Mouse (Mus musculus): ENCODE measurements at regions not wholly inside any gene's neighbourhood (a gene's known extent, or its start where the extent isn't known, plus 50 kb on each side); places are given as distances from the start of the nearest gene placed in this dataset.

DNA sequence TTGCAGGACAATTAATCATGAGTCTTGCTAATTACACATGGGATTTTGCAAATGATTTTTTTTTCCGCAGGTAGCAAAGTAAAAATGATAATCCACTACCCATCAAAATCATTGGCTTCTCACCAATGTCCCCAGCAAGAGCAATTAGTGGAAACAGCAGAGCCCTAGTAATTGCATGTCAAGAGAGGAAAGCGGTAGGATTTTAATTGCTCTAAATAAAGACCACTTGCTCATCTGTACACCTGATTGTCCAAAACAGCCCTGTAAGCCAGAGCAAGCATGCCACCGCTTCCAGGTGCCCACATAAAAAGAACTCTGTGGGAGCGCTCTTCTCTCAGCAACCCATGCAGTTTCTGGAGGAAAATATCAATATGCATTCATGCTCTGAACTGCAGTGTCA lies 306.5 kb upstream of the Hnrnpa3 start:
- DNase-seq: no peak

DNA sequence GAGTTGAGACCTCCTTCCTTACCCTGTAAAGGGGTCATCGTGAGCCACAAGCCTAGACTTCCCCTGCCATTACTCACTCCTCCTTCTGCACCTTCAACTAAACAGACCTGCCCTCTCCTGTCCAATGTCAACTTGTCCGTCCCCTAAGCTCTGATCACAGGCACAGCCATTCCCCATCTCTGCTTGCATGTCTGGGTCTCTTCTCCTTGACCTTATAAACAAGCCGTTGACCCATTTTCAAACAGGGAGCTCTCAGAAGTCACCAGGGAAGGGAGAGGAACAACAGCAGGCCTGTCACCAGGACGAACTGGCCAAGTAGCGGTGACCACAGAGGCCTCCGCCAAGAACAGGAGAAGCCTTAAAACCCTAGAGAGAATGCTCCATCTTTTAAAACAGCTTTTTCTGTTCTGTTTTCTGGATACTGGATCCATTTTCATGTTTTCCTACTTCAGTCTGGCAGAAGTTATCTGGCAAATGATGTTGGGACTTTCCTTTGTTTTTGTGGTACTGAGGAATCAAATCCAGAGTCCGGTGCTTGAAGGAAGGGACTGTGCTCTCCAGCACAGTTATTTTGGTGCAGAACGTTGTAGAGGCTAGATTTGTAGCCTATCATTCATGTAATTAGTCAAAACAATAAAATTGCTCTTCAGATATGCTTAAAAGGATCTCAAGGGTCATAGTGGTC lies 302.2 kb upstream of the Hnrnpa3 start:
- no peak for DNase-seq

DNA sequence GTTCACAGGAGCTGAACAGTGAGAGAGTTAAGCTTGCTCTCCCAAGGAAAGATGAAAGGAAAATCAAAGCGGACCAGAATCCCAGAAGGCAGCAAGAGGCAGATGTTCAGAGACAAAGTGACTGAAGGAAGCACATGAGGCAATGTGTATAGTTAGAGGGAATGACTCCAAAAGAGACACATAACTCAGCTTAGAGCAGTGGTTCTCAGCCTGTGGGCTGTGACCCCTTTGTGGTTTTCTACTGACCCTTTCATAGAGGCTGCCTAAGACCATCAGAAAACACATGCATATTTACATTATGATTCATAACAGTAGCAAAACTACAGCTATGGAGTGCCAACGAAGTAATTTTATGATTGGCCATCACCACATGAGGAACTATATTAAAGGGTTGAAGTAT lies 301.5 kb upstream of the Hnrnpa3 start:
- DNase-seq: no peak

DNA sequence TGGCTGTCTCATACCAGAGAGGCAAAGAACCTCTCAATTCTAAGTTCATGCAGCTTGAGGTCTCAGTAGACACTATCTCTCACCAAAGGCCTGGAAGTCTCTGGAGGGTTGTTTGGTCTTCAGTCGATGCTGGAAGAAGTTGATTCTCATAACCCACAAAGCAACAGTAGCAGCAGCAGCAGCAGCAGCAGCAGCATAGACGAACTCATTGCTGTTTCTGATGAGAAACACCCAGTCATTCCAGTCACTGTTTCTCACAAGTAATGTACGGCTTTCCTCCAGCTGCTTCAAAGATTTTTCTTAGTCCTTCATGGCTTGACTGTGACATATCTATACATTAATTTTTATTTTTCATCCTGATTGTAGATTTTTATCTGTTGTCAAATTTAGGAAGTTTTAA lies 298.1 kb upstream of the Hnrnpa3 start:
- no peak for DNase-seq

DNA sequence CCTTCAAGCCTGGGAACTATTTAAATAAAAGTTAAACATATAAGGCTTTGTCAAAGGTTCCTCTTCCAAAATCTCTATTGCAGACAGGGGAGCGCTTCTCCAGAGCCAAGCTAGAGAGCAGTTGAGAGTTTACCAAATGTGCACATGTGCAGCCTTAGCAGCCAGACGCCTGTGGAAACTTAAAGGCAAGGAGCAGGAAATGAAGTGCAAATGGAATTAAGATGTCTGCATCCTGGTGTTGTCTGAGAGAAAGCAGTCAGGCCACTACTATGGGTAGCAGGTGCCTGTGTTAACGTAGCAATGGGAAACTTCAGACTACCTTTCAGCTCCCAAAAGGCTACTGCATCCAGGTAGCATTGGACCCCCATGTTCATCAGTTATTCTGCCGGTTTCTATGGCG lies 282.4 kb upstream of the Hnrnpa3 start:
- DNase-seq: no peak

DNA sequence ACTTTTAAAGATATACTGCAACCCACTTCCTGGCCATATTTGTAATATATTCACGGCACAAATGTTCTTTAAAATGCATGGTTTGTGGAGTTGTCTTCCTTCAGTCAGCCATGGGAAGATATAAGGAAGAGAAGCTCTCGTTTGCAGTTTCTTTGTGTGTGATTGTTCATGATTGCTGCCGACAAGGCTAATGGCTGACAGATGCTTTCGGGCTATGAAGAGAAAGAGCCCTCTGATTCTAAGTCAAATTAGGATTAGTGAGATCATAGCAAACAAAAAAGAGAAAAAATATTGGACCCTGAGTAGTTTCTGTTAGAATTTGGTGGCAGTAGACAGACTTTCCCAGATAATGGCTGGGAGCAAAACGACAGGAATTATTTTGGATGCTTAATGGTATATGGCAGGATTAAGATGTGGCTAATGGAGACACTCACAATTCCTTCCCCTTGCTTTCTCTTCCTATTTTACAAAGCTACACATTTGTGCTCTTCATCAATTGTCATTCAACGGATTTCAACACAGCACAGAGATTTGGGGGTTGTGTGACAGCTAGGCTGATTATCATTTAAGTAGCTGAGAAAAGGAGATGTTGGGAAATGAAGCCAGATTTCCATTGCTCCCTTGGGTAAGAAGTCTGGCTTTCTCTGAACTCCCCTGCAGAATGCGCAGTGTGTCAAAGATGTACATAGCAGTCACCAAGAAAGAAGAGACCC lies 273.4 kb upstream of the Hnrnpa3 start:
- no peak for DNase-seq

DNA sequence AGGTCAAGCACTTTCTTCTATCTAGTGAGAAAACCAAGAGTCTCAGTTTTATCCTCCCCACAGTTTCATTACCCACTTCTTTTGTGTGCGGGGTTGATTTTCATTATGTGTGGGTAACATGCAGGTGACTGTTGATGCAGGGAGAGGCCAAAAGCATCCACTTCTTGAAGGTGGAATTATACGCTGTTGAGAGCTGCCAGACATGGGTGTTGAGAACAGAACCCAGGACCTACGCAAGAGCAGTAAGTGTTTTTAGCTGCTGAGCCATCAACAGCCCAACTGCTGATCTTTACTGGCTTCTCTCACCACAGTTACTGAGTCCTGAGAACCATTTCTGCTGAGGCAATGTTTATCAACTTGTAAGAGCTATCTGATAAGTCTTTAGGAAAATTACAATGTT lies 272.4 kb upstream of the Hnrnpa3 start:
- no peak for DNase-seq

DNA sequence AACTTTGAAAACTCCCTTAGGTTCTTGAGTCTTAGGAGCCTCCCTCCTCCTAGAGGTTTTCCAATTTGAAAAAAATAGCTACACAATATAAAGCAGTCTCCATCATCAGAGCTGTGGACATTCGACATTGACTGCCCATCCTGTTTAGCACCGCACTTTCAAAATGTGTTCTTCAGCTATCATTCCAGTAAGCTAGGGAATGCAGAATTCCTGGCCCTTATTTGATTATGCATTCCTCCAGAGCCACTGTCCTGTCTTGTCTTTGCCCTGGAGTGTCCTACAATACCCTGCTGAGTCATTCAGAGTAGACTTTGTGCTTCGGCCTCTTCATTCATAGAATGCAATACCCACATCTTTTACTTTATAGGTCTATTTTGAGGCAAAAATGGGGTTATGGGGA lies 267.0 kb upstream of the Hnrnpa3 start:
- DNase-seq: no peak

DNA sequence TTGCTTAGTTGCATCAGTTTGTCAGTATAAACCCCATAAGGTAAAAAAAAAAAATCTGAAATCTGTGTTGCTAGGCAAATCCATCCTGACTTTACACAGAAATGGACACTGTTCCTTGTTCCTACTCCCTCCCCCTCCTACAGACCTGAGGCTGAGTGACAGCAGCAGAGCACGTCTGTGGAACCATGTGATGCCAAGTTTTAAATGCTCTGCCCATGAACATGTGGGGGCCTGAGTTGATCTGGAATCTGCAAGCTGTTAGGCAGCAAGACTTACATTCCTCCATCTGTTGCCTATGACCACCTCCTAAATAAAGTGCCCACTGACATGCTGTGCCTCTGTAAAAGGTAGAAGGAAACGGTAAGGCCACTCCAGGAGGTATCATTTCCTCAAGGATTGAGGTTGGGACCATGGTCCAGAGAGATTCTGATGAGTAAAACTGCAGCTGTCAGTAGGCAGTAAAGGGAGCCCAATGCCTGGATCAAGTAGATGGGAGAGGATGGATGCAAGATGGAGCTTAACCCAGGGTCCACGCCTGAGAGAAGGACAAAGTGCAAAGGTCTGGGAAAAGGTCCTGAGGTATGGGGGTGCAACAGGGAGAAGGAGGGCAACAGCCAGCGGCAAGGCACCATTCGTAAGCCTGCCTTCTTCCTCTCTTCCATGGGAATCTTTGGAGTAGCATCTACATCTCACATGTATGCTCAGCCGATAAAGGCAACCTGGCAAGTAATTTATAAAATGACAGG lies 264.0 kb upstream of the Hnrnpa3 start:
- no peak for DNase-seq

DNA sequence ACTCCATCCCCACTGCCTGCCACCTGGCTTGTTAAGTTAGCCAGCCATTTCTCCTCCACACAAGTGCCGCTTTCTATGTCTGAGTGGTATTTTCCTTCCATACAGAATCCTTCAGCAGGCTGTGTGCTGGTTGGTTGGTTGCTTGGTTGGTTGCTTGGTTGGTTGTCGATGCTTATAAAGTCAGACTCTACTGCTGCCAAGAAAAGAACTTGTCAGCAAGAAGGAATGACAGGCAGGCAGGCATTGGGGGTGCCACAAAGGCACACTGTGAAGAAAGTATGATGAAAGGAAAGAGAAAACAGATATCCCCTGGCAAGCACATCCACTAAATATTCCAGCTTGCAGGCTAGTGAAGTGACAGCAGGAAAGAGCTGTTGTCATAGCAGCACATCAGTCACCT lies 263.0 kb upstream of the Hnrnpa3 start:
- DNase-seq: no peak

DNA sequence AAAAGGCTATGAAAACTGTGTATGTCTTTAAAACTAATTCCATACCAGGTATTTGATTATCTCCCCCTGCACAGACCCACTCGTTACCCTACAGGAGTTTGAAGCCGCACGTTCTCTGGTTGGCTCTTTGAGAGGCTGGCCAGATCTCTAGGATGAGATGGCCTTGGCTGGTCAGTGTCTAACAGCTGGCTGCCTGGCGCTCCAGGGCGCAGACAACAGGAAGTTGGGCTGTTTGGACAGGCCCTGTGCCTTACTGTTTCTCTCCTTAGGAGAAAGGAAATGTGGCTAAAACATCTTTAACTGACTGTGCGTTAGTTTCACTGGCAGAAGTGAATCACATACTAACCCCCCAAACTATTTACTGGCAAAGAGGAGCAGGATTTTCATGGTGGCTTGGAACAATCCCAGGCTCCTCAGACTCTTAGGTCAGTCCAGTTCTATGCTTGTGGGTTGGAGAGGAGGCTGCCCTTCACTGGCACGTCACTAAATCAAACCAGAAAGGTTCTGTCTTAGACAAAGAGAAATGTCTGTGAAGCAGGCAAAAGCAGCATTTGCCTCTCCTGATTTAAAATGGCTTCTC lies 258.7 kb upstream of the Hnrnpa3 start:
- DNase-seq: no peak

DNA sequence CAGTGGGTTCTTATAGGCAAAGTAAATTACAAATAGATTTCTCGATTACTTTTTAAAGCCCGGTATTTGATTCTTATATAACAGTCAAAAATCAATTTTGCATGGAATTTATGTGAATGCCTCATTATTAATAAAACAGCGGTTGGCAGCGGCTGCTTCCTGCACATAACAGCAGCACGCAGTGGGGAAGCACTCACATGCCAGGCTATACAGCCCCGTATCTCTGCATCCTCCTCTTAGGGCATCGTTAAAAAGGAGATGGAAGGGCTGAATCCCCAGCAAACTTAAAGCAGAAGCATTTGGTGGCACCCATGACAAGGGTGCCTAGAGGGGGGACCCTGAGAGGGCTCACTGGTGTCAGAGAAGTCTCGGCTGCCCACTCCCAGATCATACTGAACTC lies 255.3 kb upstream of the Hnrnpa3 start:
- no peak for DNase-seq

DNA sequence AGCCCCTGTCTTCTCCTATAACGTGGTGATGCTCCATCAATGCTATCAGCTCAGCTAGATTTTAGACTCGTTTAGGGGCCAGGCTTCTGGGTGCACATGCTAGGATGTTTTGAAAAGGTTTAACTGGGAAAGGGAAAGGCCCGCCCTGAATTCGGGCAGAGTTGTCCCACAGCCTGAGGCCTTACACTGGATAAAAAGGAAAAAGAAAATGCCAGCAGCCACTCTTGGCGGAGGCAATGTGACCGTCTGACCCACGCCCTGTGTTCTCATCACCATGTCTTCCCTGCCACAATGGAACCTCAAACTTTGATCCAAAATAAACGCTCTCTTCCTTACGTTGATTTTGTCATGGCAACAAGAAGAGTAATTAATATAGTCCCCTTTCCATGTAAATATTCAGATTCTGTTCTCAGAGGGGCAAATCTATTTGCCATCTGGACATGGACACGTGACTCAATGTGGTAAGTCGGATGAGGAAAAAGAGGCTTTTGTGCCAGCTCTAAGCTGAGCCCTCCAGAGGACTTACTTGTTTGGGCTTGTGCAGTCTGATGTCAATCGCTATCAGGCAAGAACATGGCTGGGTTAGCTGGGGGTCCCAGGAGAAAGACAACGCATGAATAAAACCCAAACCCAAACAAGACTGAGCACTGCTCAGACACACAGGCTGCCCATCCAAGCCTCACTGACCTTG lies 253.4 kb upstream of the Hnrnpa3 start:
- no peak for DNase-seq

DNA sequence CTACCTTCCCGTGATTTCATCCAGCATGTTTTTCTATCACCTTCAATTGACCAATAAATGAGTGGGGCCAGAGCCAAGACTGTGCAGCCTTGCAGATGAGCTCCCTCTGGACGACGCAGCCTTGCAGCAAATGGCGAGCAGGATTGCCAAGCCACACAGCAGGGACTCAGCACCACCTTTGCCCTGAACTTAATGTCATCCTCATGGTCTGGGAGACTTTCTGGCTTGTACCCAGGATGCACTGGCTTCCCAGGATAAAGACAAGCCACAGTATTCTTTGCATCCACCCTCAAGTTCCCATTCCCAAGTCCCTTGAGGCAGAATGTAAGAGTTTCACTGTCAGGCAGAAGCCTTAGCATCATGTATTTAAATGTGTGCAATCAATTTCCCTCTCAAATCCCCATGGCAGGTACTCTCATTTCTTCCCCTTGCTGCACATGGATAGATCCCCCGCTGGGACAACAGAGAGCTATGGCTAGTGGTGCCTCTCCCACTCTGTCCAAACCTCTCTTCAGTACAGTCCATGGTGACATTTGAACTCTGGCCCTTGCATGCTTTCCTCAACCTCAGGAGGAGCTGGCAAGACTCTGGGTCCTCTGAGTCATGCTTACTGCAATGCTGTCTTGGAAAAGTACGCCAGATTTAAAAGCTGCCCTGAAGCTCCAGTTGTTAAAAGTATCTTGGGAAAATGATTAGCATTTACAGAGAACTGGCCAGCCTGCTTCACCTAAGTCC lies 252.2 kb upstream of the Hnrnpa3 start:
- no peak for DNase-seq

DNA sequence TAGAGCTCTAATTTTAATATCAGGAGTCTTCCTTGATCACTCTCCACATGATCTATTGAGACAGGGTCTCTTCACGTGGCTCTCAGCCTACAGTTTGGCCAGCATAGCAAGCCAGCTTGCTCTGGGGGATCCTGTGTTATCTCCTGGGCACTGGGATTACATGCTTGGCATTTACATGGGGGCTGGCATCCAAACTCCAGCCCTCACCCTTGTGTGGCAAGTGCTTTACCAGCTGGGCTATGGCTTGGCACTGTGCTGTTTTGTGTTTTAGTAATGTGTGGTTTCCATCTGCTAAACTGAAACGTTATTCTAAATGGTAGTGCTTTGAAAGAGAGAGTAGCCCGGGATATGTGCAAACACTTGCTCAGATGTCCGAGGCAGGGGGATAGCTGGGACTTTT lies 251.5 kb upstream of the Hnrnpa3 start:
- DNase-seq: no peak

DNA sequence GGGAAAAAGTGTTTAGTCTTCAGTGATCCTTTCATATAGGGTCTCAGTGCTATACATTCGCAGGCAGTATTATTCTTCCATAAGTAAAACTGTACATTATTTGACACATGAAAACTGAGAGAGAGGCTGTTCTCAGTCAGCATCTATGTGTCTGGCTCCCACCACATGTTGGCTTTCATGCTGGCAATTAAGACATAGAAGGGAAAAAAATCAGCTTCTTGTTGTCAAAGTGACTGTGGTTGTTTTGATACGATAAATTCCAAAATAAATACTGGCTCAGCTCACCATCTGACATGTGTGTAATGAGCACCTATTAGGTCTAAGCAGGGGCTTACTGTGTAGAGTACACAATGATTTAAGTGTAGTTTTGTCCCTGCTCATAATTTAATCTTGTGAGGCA lies 251.0 kb upstream of the Hnrnpa3 start:
- no peak for DNase-seq

DNA sequence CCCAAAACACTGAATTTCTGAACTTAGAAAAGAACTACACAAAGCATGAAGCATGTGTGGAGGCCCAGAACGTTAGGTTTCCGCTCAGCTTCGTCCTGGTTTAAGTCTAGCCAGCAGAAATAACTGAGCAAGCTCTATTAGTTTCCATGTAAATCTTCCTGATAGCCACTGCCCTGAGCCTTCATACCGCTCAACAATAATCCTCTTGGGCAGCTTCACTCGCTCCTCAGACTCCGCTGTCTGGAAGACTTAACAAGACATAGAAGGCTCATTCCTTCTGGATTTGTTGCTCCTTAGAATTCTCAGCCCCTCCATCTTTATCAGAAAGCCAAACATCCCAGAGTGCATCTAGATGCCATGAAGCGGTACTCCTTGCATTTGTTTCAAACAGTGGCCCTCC lies 249.3 kb upstream of the Hnrnpa3 start:
- DNase-seq: no peak

DNA sequence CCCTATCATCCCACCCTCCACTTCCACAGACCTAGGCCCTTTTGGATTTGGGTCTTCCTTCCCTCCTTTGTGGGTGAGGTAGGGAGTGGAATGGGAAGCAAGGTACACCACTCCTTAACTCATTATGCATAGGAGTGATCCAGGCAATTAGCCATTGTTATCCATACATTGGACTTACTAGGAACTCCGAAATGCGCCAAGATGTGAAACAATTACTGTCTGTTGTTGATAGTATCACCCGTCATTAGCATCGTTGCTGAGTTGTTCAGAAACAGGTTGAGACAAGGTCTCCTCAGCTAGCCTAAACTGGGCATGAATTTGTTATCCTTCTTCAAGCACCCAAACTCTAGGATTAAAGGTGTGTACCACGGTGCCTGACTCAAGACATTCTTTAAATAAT lies 246.3 kb upstream of the Hnrnpa3 start:
- no peak for DNase-seq

DNA sequence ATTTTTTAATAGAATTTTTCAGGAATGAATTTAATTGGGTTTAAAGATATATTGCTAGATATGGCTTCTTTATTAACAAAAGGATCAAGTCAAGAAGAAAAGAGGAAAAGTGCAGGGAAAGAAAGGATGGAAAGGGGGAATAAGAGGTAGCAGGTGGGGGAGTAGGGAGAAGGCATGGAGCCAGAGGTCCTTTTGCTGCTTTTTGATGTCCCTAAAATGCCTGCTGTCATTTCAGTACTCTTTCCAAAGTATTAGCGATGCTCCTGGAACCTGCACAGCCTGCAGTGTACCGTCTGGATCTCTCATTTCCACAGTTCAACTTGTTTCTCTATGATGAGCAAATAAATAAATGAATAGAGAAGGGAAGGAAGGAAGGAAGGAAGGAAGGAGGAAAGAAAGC lies 240.4 kb upstream of the Hnrnpa3 start:
- DNase-seq: no peak

DNA sequence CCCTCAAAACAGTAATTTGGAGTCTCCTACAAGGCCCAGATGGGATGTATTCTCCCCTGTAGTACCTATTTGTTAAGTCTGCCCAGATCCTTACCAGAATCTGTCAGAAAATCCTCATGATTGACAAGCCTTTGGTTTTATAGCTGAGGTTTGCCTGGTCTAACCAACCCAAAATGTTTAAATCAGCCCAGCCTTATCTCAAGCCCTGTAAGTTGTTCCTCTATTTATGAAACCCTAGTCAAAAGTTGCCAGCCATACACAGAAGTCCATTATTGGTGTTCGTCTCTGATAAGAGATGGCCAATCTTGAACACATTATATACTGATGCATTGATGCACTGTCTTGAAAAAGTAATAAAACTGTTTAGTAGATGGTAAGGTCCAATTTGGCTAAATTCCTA lies 239.9 kb upstream of the Hnrnpa3 start:
- no peak for DNase-seq

DNA sequence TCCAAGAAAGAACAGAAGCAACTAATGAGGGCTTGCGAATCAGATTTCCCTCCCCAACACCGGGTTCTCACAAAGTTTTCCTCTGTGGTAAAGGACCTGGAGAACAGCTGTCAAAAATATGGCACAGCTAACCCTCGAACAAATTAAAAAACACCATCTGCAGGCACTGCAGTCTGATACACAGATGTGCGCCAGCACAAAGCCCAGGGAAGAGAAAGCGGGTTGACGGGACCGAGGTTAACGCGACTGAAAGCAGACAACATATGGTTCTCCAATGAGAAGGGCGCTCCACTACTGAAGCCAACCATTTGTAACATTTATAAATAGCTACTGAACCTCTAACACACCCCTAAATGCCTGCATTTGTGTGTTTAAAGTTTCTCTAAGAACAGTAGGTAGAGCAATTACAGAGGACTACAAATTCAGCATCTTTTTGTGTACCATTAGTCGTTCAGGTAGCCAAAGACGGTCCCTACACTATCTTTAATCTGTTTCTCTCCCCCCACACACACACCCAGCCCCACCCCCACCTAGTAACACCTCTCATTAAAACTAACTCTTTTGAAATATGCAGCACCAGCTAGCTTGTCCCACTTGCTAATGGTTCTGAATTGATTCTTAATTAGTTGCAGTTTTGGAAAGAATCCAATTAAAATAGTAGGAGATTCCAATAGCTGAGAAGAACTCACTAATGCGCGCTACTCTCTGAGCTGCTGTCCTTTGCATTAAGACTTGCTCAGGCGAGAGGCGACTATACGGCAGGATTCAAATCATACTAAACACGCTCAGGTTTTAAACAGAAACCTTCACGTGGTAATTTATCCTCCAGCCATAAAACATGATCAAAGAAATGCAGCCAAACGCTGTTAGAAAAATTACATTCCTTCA lies 236.0 kb upstream of the Hnrnpa3 start:
- DNase-seq: no peak

DNA sequence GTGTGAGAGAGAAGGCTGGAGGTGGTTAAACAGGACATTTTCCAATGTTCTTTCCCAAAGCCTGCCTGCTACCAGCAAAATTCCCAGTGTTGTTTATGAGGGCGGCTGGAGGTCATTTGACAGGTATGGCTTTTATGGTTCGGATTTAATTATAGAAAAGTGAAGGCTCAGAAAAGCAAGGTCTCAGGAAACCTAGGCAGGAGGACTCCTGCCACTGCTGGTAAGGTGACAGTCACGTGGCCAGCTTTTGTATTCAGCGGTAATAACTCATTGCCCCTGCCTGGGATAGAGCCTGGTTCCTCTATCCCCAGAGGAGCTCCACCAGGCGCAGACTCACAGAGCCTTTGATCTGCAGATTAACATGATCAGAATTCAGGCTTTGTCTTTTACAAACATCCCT lies 235.2 kb upstream of the Hnrnpa3 start:
- no peak for DNase-seq
